Mouse (Mus musculus): Measurements from ENCODE around the gene Calu.
A peak's percentile ranks its signal among the peaks of the same experiment; 100 is the strongest.
"Not testable (repeated sequence)": the region's sequence is repeated elsewhere in the genome, so short reads cannot be mapped to it uniquely, and the experiment has no call there.

Gene Calu

DNA sequence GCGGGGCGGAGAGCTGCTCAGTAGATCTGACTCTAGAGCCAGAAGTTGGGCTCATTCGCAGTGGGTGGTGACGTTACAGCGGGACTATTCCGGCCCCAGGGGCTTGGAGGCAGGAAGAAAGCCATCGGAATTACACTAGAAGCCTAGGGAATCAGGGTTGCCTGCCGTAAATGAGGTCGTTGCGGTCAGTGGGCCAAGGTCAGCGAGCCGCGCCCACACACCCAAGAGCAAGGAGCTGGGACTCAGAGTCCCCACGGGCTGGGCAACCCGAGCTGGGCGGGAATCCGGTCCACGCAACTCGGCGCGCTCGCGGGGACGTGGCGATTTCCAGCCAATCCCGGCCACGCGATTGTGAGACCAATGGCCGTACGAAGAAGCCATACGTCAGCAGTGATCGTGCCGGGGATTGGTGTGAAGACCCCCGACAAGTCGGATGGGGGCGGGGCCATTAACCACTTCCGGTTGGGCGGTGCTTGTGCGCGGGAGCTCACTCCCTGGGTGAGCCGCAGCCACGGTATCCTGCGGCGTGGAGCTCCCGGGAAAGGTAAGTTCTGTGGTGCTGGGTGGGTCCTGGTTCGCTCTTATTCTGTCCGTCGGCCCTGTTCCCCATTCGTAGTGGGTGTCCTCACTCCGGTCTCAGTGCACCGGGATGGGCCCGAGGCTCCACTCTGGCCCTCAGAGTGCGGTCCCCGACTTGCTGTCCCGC, at the start of gene Calu:
Gene Calu, plus strand, starts transcription at position 405 of the 706 bp plus-strand sequence.
- DNase-seq (ENCODE audit: low spot score) = peak; percentile 99

GRCm38 (mm10) chr6:29299112-29299511, 48.8 kb upstream of the Calu start:
- no peak for DNase-seq (ENCODE audit: low spot score)

- DNase-seq (ENCODE audit: low spot score) = no peak
These were observed 44.6 kb upstream of the Calu start for GRCm38 (mm10) chr6:29303251-29303650.

- DNase-seq (ENCODE audit: low spot score) = no peak
These were observed 44.1 kb upstream of the Calu start for GRCm38 (mm10) chr6:29303726-29304125.

DNA sequence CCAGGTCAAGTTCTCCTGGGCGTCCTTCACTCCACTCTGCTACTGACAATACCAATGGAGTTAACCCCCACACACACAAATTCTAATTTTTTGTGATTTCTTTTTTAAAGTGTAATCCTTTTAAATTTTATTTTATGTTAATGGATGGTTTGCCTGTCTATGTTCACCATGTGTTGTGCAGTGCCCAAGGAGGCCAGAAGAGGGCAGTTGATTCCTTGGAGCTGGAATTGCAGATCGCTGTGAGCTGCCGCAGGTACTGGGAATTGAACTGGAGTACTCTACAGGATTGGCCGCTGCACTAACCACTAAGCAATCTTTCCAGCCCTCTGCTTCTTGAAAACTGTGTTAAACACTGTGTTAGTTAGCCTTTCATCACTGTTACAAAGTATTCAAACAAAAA, 42.4 kb upstream of the Calu start:
- no peak for DNase-seq (ENCODE audit: low spot score)

DNA sequence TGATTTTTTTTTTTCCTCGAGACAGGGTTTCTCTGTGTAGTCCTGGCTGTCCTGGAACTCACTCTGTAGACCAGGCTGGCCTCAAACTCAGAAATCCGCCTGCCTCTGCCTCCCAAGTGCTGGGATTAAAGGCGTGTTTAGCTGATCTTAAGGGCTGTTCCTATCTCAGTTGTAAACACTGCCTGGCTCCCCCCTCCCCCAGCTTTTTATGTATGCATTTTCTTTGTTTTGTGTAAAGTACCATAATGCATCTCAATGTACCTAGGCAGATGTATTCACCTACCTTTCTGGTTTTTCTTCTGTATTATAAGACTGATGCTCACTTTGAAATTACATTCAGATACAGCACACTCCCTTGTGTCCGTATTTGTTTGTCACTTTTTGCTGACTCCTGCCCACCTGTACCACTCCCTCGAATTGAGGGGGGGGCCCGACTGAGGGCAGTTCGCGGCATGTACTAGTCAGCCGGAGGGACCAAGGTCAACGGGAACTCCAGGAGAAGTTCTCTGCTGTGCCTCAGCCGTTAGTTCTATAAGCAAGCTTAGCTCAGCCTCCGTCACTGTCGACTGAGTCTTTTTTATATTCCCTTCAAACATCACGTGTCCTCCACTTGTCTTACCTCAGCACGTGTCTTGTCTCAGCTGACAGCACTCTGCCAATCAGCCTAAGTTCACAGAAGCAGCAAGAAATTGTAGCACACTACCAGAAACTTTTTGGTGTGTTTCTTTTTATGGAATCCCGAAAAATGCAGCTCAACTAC, 38.8 kb upstream of the Calu start:
- DNase-seq (ENCODE audit: low spot score) = no peak

DNA sequence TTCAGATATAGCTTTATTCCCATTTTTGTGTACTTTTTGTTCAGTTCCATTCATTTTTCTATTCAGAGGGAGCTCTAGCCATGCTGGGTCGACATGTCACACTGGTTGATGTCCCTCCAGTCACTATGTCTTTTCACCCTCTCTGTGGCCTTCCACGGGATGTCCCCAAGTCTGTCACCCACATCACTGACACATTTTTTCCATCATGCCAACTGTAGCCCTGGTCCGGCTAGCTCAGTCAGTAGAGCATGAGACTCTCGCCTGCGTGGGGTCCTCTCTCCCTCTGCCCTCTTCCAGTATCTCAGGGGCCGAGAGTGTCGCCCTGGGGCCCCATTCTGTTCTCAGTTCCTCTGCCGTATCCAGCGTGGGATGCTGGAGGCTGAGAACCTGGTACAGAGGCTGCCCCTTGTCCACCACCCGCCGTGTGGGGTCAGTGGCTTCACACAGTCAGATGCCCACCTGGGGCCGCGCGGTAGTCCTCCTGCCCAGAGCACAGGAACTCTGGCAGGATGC, 34.1 kb upstream of the Calu start:
- DNase-seq (ENCODE audit: low spot score) = no peak

GRCm38 (mm10) chr6:29317286-29317685, 30.6 kb upstream of the Calu start:
- DNase-seq (ENCODE audit: low spot score) = no peak

DNA sequence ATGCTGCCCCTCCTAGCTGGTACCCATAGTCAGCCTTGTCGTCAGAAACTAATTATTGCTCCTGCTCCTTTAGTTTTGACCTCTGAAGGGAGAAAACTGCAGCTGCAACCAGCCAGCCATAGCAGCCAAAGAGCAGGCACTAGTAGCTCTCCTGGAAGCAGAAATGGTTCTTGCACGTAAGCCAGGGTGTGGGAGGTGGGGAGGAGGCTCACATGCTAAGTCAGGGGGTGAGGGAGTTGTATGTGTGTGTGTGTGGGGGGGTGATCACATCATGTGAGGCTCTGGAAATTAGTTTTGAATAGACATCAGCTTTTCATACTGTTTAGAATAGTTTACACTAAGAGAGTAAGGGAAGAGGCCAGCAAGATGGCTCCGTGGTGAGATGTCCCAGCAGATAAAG, 29.9 kb upstream of the Calu start:
- no peak for DNase-seq (ENCODE audit: low spot score)

- DNase-seq (ENCODE audit: low spot score) = no peak
These were observed 29.0 kb upstream of the Calu start, which contains the start of gene Fam71f1 for GRCm38 (mm10) chr6:29318879-29319278. Fam71f1 (plus strand) TSS chr6:29319140.

GRCm38 (mm10) chr6:29321586-29321985, 26.3 kb upstream of the Calu start:
- no peak for DNase-seq (ENCODE audit: low spot score)

DNA sequence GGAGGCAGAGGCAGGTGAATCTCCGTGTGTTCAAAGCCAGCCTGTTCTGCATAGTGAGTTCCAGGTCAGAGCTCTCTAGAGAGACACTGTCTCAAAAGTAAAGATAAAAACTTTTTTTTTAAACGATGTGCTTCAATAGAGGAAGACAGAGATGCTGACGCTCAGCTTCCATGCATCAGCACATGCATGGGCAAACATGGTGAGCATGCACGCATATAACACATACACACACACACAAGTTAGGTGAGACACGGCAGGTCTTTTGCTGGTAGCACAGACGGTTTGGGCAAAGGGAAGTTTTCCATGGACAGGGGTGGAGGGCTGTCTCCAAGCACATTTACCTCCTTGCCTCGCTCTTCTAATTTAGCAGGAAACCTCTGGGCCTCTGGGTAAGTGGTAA, 25.7 kb upstream of the Calu start:
- DNase-seq (ENCODE audit: low spot score) = no peak

DNA sequence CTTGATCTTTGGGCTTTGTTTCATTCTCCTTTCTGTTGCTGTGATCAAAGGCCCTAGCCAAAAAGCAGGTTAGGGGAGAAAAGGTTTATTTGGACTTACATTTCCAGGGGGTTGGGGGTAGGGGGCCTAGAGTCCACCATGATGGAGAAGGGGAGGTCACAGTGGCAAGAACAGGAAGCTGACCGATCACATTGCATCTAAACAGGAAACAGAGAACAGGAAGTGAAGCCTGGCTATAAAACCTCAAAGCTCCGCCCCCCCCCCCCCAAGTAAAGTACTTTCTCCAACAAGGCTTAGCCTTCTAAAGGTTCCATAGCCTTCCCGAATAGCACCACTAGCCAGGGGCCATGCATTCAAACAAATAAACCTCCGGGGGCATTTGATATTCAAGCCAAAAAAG, 25.1 kb upstream of the Calu start:
- no peak for DNase-seq (ENCODE audit: low spot score)

- DNase-seq (ENCODE audit: low spot score) = no peak
These were observed 20.9 kb upstream of the Calu start for GRCm38 (mm10) chr6:29326961-29327360.

GRCm38 (mm10) chr6:29329514-29329913, 18.4 kb upstream of the Calu start:
- DNase-seq (ENCODE audit: low spot score) = no peak

DNA sequence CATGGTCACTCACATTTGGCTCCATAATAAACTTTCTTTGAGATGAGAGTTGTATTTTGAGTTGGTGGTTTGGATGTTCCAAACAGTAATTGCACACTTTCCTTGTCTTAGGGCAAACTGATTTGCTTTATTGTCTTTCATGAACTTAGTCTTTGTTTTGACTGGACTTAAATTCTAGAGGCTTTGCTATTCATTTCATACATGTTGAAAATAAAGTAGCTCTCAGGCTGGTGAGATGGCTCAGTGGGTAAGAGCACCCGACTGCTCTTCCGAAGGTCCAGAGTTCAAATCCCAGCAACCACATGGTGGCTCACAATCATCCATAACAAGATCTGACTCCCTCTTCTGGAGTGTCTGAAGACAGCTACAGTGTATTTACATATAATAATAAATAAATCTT, 1.4 kb upstream of the Calu start:
- DNase-seq (ENCODE audit: low spot score) = not testable (repeated sequence)

GRCm38 (mm10) chr6:29347189-29347588, 680 bp upstream of the Calu start:
- DNase-seq (ENCODE audit: low spot score) = no peak

DNA sequence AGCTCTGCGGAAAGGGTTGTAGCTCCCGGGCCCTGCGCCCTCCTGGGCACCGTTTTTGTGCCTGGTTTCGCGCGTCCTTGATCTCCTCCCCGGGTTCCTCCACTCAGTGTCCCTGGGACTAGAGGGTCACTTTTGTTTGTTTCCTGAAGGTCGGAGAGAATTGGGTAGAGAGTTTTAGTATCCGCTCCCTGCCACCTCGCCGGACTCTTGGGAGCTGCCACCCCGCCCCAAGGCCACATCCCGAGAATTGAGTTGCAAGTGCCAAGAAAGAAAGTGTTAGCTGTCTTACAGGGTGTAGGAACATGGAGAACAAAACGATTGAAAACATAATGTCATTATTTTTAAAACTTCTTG, 479 bp downstream of the Calu start:
- DNase-seq (ENCODE audit: low spot score) = no peak

- no peak for DNase-seq (ENCODE audit: low spot score)
These were observed 3.7 kb downstream of the Calu start for GRCm38 (mm10) chr6:29351613-29352012.

DNA sequence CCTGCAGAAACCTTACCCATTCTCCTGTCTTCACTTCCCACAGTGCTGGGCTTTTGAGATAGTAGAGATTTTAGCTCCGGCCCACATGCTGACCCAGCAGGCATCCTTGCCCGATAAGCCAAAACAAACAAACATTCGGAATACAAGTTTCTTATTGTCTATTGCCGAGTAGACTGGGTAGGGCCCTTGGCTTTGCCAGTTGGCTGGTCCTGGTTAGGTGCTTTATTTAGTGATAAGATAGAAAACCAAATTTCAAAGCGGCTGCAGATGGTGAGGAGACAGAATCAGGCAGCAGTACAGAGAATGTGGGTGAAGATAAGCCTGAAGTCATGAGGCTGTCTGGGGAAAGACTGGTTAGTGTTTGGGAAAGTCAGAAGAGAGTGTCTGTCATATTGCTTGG, 4.9 kb downstream of the Calu start:
- DNase-seq (ENCODE audit: low spot score) = no peak

DNA sequence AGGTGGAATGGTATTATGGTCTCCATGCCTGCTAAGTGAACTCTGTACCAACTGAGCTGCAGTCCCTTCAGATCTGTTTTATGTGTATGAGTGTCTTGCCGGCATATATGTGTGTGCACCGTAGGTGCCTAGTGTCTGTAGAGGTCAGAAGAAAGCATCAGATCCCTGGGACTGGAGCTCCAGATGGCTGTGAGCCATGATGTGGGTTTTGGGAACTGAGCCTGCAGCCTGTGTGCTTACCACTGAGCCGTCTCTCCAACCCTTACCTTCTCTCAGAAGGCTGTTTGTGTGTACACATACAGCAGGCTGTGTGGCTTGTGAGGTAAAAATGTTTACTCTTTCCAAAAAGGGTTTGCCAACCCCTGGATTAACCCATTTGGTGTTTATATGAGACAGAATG, 11.5 kb downstream of the Calu start:
- DNase-seq (ENCODE audit: low spot score) = no peak

DNA sequence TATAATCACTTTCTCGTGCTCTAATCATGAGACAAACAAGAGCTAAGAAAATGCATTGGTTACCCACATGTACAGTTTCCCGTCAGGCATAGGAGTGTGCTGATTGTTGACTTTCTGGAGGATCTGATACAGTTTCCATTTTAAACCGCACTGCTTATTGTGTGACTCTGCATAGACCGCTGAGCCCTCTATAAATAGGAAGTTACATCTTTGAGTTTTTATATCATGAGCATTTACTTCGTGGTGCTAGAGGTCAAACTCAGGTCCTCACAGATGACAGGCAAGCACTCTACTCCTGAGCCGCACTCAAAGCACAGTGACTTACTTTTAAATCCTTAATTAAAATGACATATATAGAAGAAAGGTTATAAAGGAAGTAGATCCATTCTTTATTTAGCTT, 12.3 kb downstream of the Calu start:
- no peak for DNase-seq (ENCODE audit: low spot score)

Measured in left cerebral cortex, adult 11 months (tissue).